Mouse (Mus musculus): ENCODE results near the gene Sstr3. TPM values are rescaled to one million over a fixed set of nuclear protein-coding genes. Genes with fewer than 3 reads are reported as not detected.
A peak's percentile ranks its signal among the peaks of the same experiment; 100 is the strongest.

Sstr3 gene
- polyA plus RNA-seq, 1 experiment from 2014 or later: 0.20 TPM

DNA sequence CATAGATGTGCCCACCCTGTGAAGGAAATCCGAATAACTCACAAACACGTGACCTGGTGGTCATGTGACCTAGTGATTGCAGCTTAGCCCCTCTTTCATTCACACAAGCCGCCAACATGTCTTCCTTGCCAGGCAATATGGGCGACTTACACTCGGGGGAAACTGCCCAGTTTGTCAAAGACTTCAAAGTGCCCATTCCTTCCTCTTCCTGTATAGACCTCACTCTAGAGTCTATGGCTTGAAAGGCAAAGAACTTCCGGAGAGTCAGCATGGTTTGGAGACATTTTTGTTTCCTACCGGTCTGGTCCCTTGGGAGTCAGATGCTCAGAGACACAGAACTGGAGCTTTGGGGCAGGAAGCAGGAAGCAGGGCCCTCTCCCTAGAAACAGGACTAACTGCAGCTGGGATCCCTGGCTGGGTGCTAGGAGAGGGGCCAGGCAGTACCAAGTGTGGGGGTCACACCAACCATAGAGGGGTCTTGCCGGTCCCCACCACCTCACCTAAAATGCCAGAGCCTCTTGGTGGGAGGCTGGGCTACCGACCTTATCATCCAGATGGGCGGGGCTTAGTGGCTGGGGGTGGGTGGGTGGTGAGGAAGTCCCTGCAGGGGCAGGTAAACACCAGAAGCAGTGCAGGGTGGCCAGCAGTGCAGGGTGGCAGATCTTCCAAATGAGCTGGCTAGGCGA, 15.6 kb downstream of the Sstr3 start:
- WGBS: 34% methylated on average over 11 of the region's 11 CpGs
- ATAC-seq (replicated peaks; ENCODE audit: insufficient number of reproducible peaks, insufficient read depth, low FRiP score, low read depth): peak; percentile 4; the same call in 1 of the 2 replicates

GRCm38 (mm10) chr15:78527973-78528372, 16.5 kb downstream of the Sstr3 start:
- H3K9me3 ChIP-seq (replicated peaks): no peaks in the 10 kb centered on the region
- no peaks in the 10 kb centered on the region for H3K36me3 ChIP-seq
- H3K27ac ChIP-seq: peak overlapping the region; percentile 94
- 58% methylated on average over 7 of the region's 7 CpGs for WGBS
- H3K4me3 ChIP-seq: no peak overlapping the region
- H3K4me1 ChIP-seq (replicated peaks): peaks cover 44% of the 10 kb centered on the region
- no peak for ATAC-seq (replicated peaks; ENCODE audit: insufficient number of reproducible peaks, insufficient read depth, low FRiP score, low read depth)
- peak overlapping the region; percentile 72 for H3K4me2 ChIP-seq
- H3K9ac ChIP-seq: no peak overlapping the region
- no peaks in the 10 kb centered on the region for H3K27me3 ChIP-seq

More for the DNA sequence above, 15.6 kb downstream of the Sstr3 start:
- Histone ChIP-seq H3K4me1 (replicated peaks) (peaks cover 44% of the 10 kb centered on the region), H3K4me3 (peak overlapping the region; percentile 52), H3K4me2 (peak overlapping the region; percentile 72), H3K36me3 (no peaks in the 10 kb centered on the region), H3K27me3 (no peaks in the 10 kb centered on the region), H3K9ac (peak overlapping the region; percentile 62), H3K9me3 (replicated peaks) (no peaks in the 10 kb centered on the region), H3K27ac (peak overlapping the region; percentile 94)

DNA sequence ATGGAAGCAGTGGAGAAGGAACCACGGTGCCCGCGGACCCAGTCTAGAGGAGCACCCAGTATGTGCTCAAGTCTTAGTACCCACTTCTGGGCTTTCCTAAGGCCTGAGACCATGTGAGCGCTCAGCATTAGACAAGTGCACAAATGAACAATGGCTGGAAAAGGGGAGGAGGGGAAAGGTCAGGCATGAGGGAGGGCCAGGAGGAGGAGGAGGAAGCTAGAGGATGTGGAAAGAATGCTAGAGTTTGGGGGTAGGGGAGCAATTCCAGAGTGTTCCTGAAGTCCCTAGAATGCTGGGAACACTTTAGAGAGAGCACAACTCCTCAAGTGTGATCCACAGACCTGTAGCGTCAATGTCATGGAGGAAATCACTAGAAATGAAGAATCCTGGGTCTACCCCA, 20.3 kb downstream of the Sstr3 start:
- Histone ChIP-seq H3K27me3 (no peaks in the 10 kb centered on the region), H3K4me2 (no peak overlapping the region), H3K4me3 (no peak overlapping the region), H3K9me3 (replicated peaks) (no peaks in the 10 kb centered on the region), H3K27ac (no peak overlapping the region; the same call in 1 of the 2 replicates), H3K36me3 (no peaks in the 10 kb centered on the region), H3K4me1 (replicated peaks) (peaks cover 21% of the 10 kb centered on the region), H3K9ac (no peak overlapping the region)
- 90% methylated on average over 5 of the region's 5 CpGs for WGBS
- ATAC-seq (replicated peaks; ENCODE audit: insufficient number of reproducible peaks, insufficient read depth, low FRiP score, low read depth): no peak

GRCm38 (mm10) chr15:78521892-78522291, 22.6 kb downstream of the Sstr3 start:
- Histone ChIP-seq H3K9me3 (replicated peaks) (no peaks in the 10 kb centered on the region), H3K27ac (no peak overlapping the region), H3K4me2 (no peak overlapping the region), H3K36me3 (no peaks in the 10 kb centered on the region), H3K4me3 (no peak overlapping the region), H3K4me1 (replicated peaks) (peaks cover 10% of the 10 kb centered on the region), H3K9ac (no peak overlapping the region), H3K27me3 (no peaks in the 10 kb centered on the region)
- no peak for ATAC-seq (replicated peaks; ENCODE audit: insufficient number of reproducible peaks, insufficient read depth, low FRiP score, low read depth)
- 68% methylated on average over 6 of the region's 6 CpGs for WGBS

DNA sequence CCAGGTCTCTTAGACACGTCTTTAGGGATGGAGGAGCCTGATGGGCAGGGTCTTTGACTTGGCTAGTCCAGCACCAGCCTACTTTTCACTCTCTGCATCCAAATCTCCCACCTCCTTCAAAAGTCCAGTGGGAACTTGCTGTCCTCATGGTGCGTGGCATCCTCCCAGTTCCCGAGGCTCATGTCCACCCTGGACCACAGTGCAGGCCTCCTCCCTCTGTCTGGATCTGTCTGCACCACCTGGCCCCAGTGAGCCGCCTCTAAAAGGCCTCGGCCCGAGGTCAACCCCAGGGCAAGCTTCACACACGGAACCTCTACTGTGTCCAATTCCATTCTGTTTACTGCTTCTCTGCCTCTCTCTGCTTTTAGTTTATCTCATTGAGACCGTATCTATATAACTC, 23.2 kb downstream of the Sstr3 start:
- Histone ChIP-seq H3K4me3 (no peak overlapping the region), H3K4me2 (no peak overlapping the region), H3K27me3 (no peaks in the 10 kb centered on the region), H3K9me3 (replicated peaks) (no peaks in the 10 kb centered on the region), H3K4me1 (replicated peaks) (peaks cover 10% of the 10 kb centered on the region), H3K9ac (no peak overlapping the region), H3K36me3 (no peaks in the 10 kb centered on the region), H3K27ac (no peak overlapping the region)
- WGBS: 68% methylated on average over 8 of the region's 8 CpGs
- ATAC-seq (replicated peaks; ENCODE audit: insufficient number of reproducible peaks, insufficient read depth, low FRiP score, low read depth): no peak

DNA sequence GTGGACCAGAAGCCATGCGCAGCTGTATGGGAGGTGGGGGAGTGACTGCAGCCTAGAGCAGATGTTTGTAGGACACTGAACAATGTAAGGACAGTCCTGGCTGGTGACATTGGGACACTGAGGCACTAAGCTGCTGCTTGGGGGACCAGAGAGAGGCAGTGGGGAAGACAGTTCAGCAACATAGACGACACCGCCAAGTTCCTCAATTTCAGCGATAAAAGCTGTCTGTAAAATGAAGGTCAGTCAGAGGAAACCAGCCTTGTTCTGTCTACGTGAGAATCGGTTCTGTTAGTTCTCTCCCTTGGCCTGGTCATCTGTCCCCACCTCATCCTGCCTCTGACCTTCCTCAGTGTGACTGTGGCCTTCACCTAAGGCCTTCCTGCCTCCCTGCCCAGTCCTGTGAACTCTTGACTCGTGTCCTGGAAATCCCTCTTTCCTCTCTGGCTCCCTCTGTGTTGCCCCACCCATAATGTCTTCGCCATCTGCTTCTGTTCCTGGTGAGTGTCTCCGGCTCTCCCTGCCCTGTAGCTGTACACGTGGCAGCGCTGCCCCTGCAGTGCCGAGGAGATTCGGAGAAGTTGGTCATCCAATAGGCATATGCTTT, 24.3 kb downstream of the Sstr3 start:
- no peaks in the 10 kb centered on the region for H3K9me3 ChIP-seq (replicated peaks)
- 52% methylated on average over 13 of the region's 13 CpGs for WGBS
- 0 out of 2 replicates have a peak, but pooled peaks have one; percentile 35 for ATAC-seq (replicated peaks; ENCODE audit: insufficient number of reproducible peaks, insufficient read depth, low FRiP score, low read depth)
- H3K4me1 ChIP-seq (replicated peaks): peaks cover 10% of the 10 kb centered on the region
- no peaks in the 10 kb centered on the region for H3K27me3 ChIP-seq
- no peaks in the 10 kb centered on the region for H3K36me3 ChIP-seq
- H3K9ac ChIP-seq: no peak overlapping the region
- H3K4me3 ChIP-seq: no peak overlapping the region
- H3K27ac ChIP-seq: peak overlapping the region; percentile 60; the same call in 1 of the 2 replicates
- H3K4me2 ChIP-seq: no peak overlapping the region

DNA sequence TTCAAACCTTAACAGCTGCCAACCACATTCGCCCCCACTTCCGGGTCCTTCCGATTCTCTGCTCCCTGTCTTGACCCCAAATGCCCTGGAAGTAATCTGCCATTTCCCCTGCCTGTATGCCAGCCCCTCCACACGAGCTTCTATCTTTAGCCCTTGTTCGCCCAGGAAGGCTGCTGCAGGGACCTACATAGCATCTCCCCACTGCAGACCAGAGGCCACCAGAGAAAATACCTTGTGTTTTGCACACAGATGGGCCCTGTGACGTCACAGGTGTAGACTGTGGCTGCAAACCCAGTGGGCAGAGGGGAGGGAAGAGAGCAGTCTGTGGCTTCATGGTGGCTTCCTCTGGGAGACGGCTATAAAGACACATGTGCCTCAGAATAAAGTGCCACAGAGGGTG, 26.3 kb downstream of the Sstr3 start:
- 46% methylated on average over 7 of the region's 7 CpGs for WGBS
- no peaks in the 10 kb centered on the region for H3K36me3 ChIP-seq
- peaks cover 14% of the 10 kb centered on the region for H3K4me1 ChIP-seq (replicated peaks)
- no peak overlapping the region for H3K4me3 ChIP-seq
- ATAC-seq (replicated peaks; ENCODE audit: insufficient number of reproducible peaks, insufficient read depth, low FRiP score, low read depth): no peak
- H3K27me3 ChIP-seq: no peaks in the 10 kb centered on the region
- no peak overlapping the region for H3K4me2 ChIP-seq
- H3K9ac ChIP-seq: no peak overlapping the region
- no peak overlapping the region for H3K27ac ChIP-seq
- no peaks in the 10 kb centered on the region for H3K9me3 ChIP-seq (replicated peaks)

GRCm38 (mm10) chr15:78515759-78516158, 28.7 kb downstream of the Sstr3 start:
- Histone ChIP-seq H3K9ac (no peak overlapping the region), H3K27me3 (no peaks in the 10 kb centered on the region), H3K27ac (no peak overlapping the region), H3K36me3 (no peaks in the 10 kb centered on the region), H3K4me2 (no peak overlapping the region), H3K4me1 (replicated peaks) (peaks cover 14% of the 10 kb centered on the region), H3K9me3 (replicated peaks) (no peaks in the 10 kb centered on the region), H3K4me3 (no peak overlapping the region)
- WGBS: 71% methylated on average over 6 of the region's 6 CpGs
- no peak for ATAC-seq (replicated peaks; ENCODE audit: insufficient number of reproducible peaks, insufficient read depth, low FRiP score, low read depth)

DNA sequence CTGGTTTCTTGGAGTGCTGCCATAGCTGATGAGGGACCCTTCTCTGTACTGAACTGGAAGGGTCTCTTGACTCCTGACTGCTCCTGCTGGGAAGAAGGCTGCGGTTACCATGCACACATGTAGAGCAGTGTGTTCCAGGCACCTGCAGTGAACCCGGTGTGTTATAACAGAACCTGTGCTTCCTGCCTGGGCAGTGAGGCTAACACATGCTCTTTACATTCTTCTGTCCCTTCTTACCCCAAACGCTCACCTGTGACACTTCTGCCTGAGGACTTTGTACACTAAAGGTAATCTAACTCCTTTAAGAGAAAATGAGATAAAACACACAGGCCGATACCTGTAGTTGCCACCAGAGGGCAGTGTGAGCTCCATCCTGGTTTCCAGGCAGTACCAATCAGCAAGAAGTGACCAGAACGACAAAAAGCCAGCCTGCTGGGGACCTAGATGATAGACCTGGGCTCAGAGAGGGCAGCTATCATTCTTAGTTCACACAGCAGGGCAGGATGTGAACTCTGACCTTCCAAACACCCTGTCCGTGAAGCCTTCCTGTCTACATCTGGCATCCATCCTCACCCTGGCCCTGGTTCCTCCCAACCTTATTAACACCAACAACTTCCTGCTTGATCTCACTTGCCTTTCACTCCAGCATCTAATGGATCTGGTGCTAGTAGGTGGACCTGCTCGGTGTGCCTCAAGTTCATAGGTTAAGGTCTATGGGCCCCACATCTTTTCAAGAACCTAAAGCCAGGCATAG, 29.9 kb downstream of the Sstr3 start:
- no peak for ATAC-seq (replicated peaks; ENCODE audit: insufficient number of reproducible peaks, insufficient read depth, low FRiP score, low read depth)
- no peaks in the 10 kb centered on the region for H3K36me3 ChIP-seq
- no peak overlapping the region for H3K27ac ChIP-seq
- H3K4me3 ChIP-seq: no peak overlapping the region
- H3K9ac ChIP-seq: no peak overlapping the region
- no peak overlapping the region for H3K4me2 ChIP-seq
- no peaks in the 10 kb centered on the region for H3K9me3 ChIP-seq (replicated peaks)
- no peaks in the 10 kb centered on the region for H3K27me3 ChIP-seq
- H3K4me1 ChIP-seq (replicated peaks): peaks cover 22% of the 10 kb centered on the region
- 26% methylated on average over 7 of the region's 7 CpGs for WGBS

DNA sequence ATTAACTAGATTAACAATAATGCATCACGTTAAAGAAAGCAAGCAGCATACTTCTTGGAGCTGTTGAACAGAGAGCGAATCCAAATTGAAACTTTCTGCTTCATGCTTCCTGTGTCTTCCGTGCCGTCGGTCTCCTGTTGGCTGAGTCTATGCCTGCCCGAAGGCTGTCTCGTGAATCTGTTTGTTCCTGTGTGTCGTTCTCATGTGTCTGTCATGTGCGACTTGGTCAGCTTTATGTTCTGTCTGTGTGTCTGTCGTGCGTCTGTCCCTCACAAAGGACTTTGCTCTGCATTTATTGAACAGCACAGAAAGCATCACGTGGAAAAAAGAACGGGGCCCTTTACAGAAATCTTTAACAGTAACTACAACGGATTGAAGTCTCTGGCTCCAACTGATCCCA, 31.5 kb downstream of the Sstr3 start:
- peaks cover 22% of the 10 kb centered on the region for H3K4me1 ChIP-seq (replicated peaks)
- ATAC-seq (replicated peaks; ENCODE audit: insufficient number of reproducible peaks, insufficient read depth, low FRiP score, low read depth): no peak
- H3K27me3 ChIP-seq: no peaks in the 10 kb centered on the region
- no peak overlapping the region for H3K27ac ChIP-seq
- no peaks in the 10 kb centered on the region for H3K9me3 ChIP-seq (replicated peaks)
- H3K4me2 ChIP-seq: no peak overlapping the region
- H3K9ac ChIP-seq: no peak overlapping the region
- no peak overlapping the region for H3K4me3 ChIP-seq
- WGBS: 84% methylated on average over 14 of the region's 14 CpGs
- no peaks in the 10 kb centered on the region for H3K36me3 ChIP-seq

- peaks cover 19% of the 10 kb centered on the region for H3K4me1 ChIP-seq (replicated peaks)
- H3K36me3 ChIP-seq: no peaks in the 10 kb centered on the region
- no peak overlapping the region for H3K4me2 ChIP-seq
- 80% methylated on average over 7 of the region's 7 CpGs for WGBS
- no peak for ATAC-seq (replicated peaks; ENCODE audit: insufficient number of reproducible peaks, insufficient read depth, low FRiP score, low read depth)
- no peak overlapping the region for H3K27ac ChIP-seq
- H3K4me3 ChIP-seq: no peak overlapping the region
- H3K9ac ChIP-seq: no peak overlapping the region
- H3K9me3 ChIP-seq (replicated peaks): no peaks in the 10 kb centered on the region
- no peaks in the 10 kb centered on the region for H3K27me3 ChIP-seq
Observed at GRCm38 (mm10) chr15:78511951-78512350, 32.5 kb downstream of the Sstr3 start.

Data from heart, embryonic 15.5 days (tissue).